Mouse (Mus musculus) hindbrain, embryonic 16.5 days (tissue): ENCODE results near the gene Ucp2. TPM values are rescaled to one million over a fixed set of nuclear protein-coding genes. Genes with fewer than 3 reads are reported as not detected.

Experiments
- ATAC-seq: fragments of 200-750 bp; cut with Nextera tagmentation; 2 replicates; pipeline ENCODE4 v1.8.0; 2017; ENCODE audit warnings: moderate TSS enrichment, moderate library complexity
- H3K27ac ChIP-seq: fragments of 300-500 bp; sonication (generic); 2 replicates; pipeline ENCODE4 v1.5.1; 2014; ENCODE audit warnings: low read depth, mild to moderate bottlenecking, control low read depth, low read length, moderate library complexity
- H3K27me3 ChIP-seq: fragments of 300-500 bp; sonication (generic); replicated peaks from 2 replicates; pipeline ENCODE4 v1.6.1; 2014; ENCODE audit warnings: low read length; ENCODE audit not compliant: control insufficient read depth, insufficient read depth
- H3K36me3 ChIP-seq: fragments of 300-500 bp; sonication (generic); 2 replicates; pipeline ENCODE4 v1.6.1; 2014; ENCODE audit warnings: mild to moderate bottlenecking, low read length, moderate library complexity, mixed read lengths; ENCODE audit not compliant: control insufficient read depth, insufficient read depth
- H3K4me1 ChIP-seq: fragments of 300-500 bp; sonication (generic); 2 replicates; pipeline ENCODE4 v1.6.1; 2014; ENCODE audit warnings: low read depth, low read length; ENCODE audit not compliant: control insufficient read depth, insufficient read depth
- H3K4me2 ChIP-seq: fragments of 300-500 bp; sonication (generic); 2 replicates; pipeline ENCODE4 v1.6.1; 2014; ENCODE audit warnings: mild to moderate bottlenecking, low read length, control low read depth, moderate library complexity
- H3K4me3 ChIP-seq: fragments of 300-500 bp; sonication (generic); 2 replicates; pipeline ENCODE4 v1.5.1; 2014; ENCODE audit warnings: mild to moderate bottlenecking, low read length, control low read depth, moderate library complexity
- H3K9ac ChIP-seq: fragments of 300-500 bp; sonication (generic); 2 replicates; pipeline ENCODE4 v1.6.1; 2014; ENCODE audit warnings: low read depth, mild to moderate bottlenecking, control low read depth, low read length, moderate library complexity
- H3K9me3 ChIP-seq: fragments of 300-500 bp; sonication (generic); 2 replicates; pipeline ENCODE4 v1.6.1; 2014; ENCODE audit warnings: mild to moderate bottlenecking, low read length, moderate library complexity; ENCODE audit not compliant: control insufficient read depth
- WGBS: fragments of 180-500 bp; shearing (Covaris S2); extraction: QIAGEN DNeasy Blood & Tissue Kit; methylation state at CpG from one replicate; pipeline ENCODE4 v1.1.7; 2014; 5-methylcytosine and 5-hydroxymethylcytosine counted together
- polyA plus RNA-seq: library from polyadenylated mRNA; unstranded; fragments of >200 nt; fragmentation: Nextera tagmentation; extraction: Ambion mirVana; gene quantifications from 2 replicates; pipeline ENCODE4 v1.2.1, GENCODE M21; 2015

Gene Ucp2
- polyA plus RNA-seq, 1 experiment from 2014 or later = 88.9 TPM

GRCm38 (mm10) chr7:100497982-100498381 lies 4.8 kb downstream of the Ucp2 start:
- Histone ChIP-seq H3K4me3 (no peak overlapping the region), H3K27ac (no peak overlapping the region), H3K4me2 (no peak overlapping the region), H3K36me3 (no peaks in the 10 kb centered on the region), H3K27me3 (no peaks in the 10 kb centered on the region), H3K9ac (no peak overlapping the region), H3K9me3 (no peaks in the 10 kb centered on the region), H3K4me1 (peaks cover 22% of the 10 kb centered on the region)
- no peak for ATAC-seq
- 93% methylated on average over 12 of the region's 13 CpGs for whole genome bisulfite sequencing

- Histone ChIP-seq H3K4me1 (peaks cover 14% of the 10 kb centered on the region), H3K9ac (no peak overlapping the region), H3K27me3 (no peaks in the 10 kb centered on the region), H3K4me2 (no peak overlapping the region), H3K27ac (no peak overlapping the region), H3K4me3 (no peak overlapping the region), H3K9me3 (no peaks in the 10 kb centered on the region), H3K36me3 (no peaks in the 10 kb centered on the region)
- no peak for ATAC-seq
Measured at GRCm38 (mm10) chr7:100499465-100499864, 6.3 kb downstream of the Ucp2 start.

- Histone ChIP-seq H3K4me1 (peaks cover 10% of the 10 kb centered on the region), H3K9ac (no peak overlapping the region), H3K36me3 (no peaks in the 10 kb centered on the region), H3K27ac (no peak overlapping the region), H3K4me3 (no peak overlapping the region), H3K27me3 (no peaks in the 10 kb centered on the region), H3K9me3 (no peaks in the 10 kb centered on the region), H3K4me2 (no peak overlapping the region)
- ATAC-seq = no peak
- 69% methylated on average over 16 of the region's 16 CpGs for WGBS
Measured at GRCm38 (mm10) chr7:100500276-100500977, 7.3 kb downstream of the Ucp2 start.

GRCm38 (mm10) chr7:100501027-100501843 lies 8.1 kb downstream of the Ucp2 start:
- H3K36me3 ChIP-seq = no peaks in the 10 kb centered on the region
- ATAC-seq = no peak
- no peak overlapping the region for H3K4me2 ChIP-seq
- no peaks in the 10 kb centered on the region for H3K27me3 ChIP-seq
- H3K9ac ChIP-seq = no peak overlapping the region
- no peak overlapping the region for H3K4me3 ChIP-seq
- H3K4me1 ChIP-seq = peaks cover 4% of the 10 kb centered on the region; the same call in 1 of the 2 replicates
- H3K9me3 ChIP-seq = no peaks in the 10 kb centered on the region
- 72% methylated on average over 6 of the region's 6 CpGs for WGBS
- H3K27ac ChIP-seq = no peak overlapping the region

GRCm38 (mm10) chr7:100501844-100502373 lies 8.8 kb downstream of the Ucp2 start:
- H3K27ac ChIP-seq = no peak overlapping the region
- no peak for ATAC-seq
- H3K36me3 ChIP-seq = no peaks in the 10 kb centered on the region
- no peak overlapping the region for H3K9ac ChIP-seq
- H3K4me2 ChIP-seq = no peak overlapping the region
- no peak overlapping the region for H3K4me3 ChIP-seq
- H3K4me1 ChIP-seq = no peaks in the 10 kb centered on the region; the same call in 1 of the 2 replicates
- H3K27me3 ChIP-seq = no peaks in the 10 kb centered on the region
- 52% methylated on average over 2 of the region's 2 CpGs for WGBS
- H3K9me3 ChIP-seq = no peaks in the 10 kb centered on the region

GRCm38 (mm10) chr7:100502374-100502922 lies 9.3 kb downstream of the Ucp2 start:
- ATAC-seq = no peak
- WGBS = 81% methylated on average over 7 of the region's 7 CpGs
- H3K27me3 ChIP-seq = no peaks in the 10 kb centered on the region

GRCm38 (mm10) chr7:100503076-100503475 lies 9.9 kb downstream of the Ucp2 start:
- H3K27me3 ChIP-seq = no peaks in the 10 kb centered on the region
- H3K27ac ChIP-seq = no peak overlapping the region
- no peaks in the 10 kb centered on the region for H3K9me3 ChIP-seq
- H3K4me1 ChIP-seq = no peaks in the 10 kb centered on the region
- 88% methylated on average over 5 of the region's 5 CpGs for WGBS
- H3K4me3 ChIP-seq = no peak overlapping the region
- H3K4me2 ChIP-seq = no peak overlapping the region
- H3K9ac ChIP-seq = no peak overlapping the region
- no peaks in the 10 kb centered on the region for H3K36me3 ChIP-seq
- ATAC-seq = no peak

More at GRCm38 (mm10) chr7:100502374-100502922, 9.3 kb downstream of the Ucp2 start:
- H3K4me1 ChIP-seq = no peaks in the 10 kb centered on the region
- H3K4me2 ChIP-seq = no peak overlapping the region
- H3K36me3 ChIP-seq = no peaks in the 10 kb centered on the region
- H3K9me3 ChIP-seq = no peaks in the 10 kb centered on the region
- H3K9ac ChIP-seq = no peak overlapping the region
- no peak overlapping the region for H3K27ac ChIP-seq
- no peak overlapping the region for H3K4me3 ChIP-seq

GRCm38 (mm10) chr7:100504740-100505487 lies 11.8 kb downstream of the Ucp2 start:
- no peak for ATAC-seq
- no peak overlapping the region for H3K4me3 ChIP-seq
- H3K4me2 ChIP-seq = no peak overlapping the region
- no peaks in the 10 kb centered on the region for H3K9me3 ChIP-seq
- no peaks in the 10 kb centered on the region for H3K36me3 ChIP-seq
- no peak overlapping the region for H3K27ac ChIP-seq
- no peak overlapping the region for H3K9ac ChIP-seq
- WGBS = 84% methylated on average over 13 of the region's 13 CpGs
- no peaks in the 10 kb centered on the region for H3K27me3 ChIP-seq
- H3K4me1 ChIP-seq = no peaks in the 10 kb centered on the region
